Mouse (Mus musculus) right cerebral cortex, adult 18-20 months (tissue): ENCODE data around the gene Dock9.

Experiments
- DNase-seq: peaks from one replicate; pipeline ENCODE4 v3.0.0; 2022; ENCODE audit warnings: mixed read lengths

Dock9 gene

GRCm38 (mm10) chr14:121579055-121579454 is 218.6 kb downstream of the Dock9 start:
- DNase-seq: no peak

GRCm38 (mm10) chr14:121573391-121573790 is 224.2 kb downstream of the Dock9 start:
- DNase-seq: no peak

GRCm38 (mm10) chr14:121566794-121567201 is 230.8 kb downstream of the Dock9 start:
- DNase-seq: peak; percentile 57

GRCm38 (mm10) chr14:121565930-121566329 is 231.7 kb downstream of the Dock9 start:
- no peak for DNase-seq

DNA sequence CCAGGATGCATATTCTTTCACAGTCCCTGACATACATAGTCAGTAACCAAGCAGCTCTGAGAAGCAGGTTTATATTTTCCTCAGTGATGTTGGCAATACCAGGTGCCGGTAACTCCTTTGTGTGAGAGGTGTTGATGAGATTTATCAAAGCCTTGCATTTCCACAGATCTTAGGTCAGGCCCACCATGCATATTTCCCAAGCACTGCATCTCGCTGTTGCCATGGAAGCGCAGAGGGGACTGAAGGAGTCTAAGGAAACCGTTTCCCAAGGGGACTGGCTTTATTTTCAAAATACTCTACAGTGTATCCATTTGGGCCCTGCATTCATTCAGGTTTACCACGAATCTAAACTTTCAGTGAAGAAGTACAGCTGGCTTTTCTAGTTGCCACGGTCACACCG is 233.0 kb downstream of the Dock9 start:
- DNase-seq: no peak

DNA sequence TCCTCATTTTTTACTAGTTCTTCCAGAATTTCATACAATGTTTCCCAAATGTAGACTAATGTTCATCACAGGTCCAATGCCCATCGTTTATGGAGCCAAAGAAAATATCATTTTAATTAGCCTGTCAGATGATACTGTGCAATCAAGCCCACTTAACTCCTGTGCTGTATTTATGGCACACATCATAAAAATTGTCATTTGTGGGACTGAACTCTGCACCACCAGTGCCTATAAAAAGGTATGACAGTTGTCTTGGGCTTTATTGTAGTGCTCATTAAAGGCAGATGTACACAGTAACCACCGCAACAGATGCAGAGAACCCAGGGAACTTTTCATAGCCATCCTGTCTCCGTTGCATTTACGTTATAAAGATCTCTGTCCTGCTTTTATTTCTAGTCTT is 233.7 kb downstream of the Dock9 start:
- no peak for DNase-seq

GRCm38 (mm10) chr14:121559026-121559425 is 238.6 kb downstream of the Dock9 start:
- no peak for DNase-seq

GRCm38 (mm10) chr14:121556401-121557315 is 241.0 kb downstream of the Dock9 start:
- DNase-seq: no peak

GRCm38 (mm10) chr14:121553785-121554184 is 243.9 kb downstream of the Dock9 start:
- no peak for DNase-seq

DNA sequence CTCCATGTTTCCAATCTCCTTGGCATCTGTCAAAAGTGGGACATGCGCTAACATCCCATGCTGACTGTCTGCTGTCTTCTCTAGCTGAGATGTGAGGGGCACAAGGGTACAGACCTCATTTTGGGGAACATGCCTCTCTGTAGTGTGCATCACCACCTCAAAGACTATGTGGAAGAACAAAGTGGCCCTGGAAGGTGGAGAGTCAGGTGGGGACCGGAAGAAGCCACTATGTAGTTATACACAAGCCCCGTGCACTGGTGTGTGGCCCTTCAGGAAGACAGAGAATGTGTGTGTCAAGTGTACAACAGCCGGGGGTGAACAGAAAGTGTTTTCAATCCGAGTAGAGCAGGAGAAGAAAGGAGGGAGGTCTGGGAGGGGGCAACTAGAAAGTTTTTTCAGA is 245.1 kb downstream of the Dock9 start:
- DNase-seq: no peak

- DNase-seq: no peak
Observed at GRCm38 (mm10) chr14:121549834-121550233, 247.8 kb downstream of the Dock9 start.

- DNase-seq: no peak
Observed at GRCm38 (mm10) chr14:121547745-121548144, 249.9 kb downstream of the Dock9 start.

DNA sequence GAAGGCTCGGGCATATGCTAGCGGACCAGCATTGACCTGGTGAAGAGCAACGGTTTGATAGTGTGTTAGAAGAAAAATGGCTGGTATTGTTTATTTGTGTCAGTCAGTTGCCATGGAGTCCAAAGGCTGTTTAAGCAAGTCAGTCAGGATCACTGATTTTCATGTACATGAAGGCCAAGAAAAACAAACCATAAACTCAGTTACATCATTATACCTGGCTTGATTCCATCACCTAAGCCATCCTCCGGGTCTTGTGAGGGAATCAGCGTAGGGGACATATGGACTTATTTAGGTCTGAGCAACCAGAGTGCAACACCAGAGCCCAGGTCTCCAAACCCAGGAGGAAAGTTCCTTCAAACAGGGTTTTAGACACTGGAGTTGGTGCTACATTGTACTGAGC is 251.0 kb downstream of the Dock9 start:
- no peak for DNase-seq

GRCm38 (mm10) chr14:121545551-121546331 is 251.9 kb downstream of the Dock9 start:
- no peak for DNase-seq

GRCm38 (mm10) chr14:121541262-121541661 is 256.4 kb downstream of the Dock9 start:
- DNase-seq: no peak

DNA sequence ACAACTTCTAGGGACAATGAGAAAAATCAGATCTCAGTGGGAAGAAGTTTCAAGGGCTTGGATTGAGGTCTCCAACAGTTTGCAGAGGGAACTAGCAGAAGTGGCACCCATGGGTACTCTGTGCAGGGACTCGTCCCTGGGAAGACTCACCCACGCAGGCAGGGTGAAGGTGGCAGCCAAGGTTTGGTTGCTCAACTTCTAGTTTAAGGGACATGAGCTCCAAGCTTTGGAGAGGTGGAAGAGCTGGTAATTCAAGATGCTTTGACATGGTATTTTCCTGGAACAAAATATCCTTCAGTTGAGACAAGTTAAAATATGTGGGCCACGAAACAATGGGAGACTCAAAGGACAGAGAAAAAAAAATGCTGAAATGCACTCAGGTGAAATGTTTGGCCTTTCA is 263.1 kb downstream of the Dock9 start:
- DNase-seq: no peak

GRCm38 (mm10) chr14:121530853-121531252 is 266.8 kb downstream of the Dock9 start:
- no peak for DNase-seq

DNA sequence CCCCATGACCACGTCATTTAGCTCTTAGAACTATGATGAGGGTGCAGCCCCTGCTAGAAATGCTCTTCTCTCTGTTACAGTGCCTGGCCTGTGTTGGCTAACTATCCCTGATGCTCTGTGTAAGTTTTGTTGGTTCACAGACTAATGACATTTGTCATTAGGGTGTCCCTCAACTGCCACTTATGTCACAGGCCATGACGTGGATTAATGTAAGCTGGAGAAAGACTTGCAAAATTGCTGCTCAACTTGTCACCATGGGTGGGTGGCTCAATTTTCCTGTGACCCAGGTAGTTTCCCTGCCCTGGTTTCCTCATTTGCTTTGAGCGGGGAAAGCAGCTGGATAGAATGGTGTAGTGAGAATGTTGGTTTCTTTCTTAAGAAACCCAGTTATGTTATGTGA is 269.8 kb downstream of the Dock9 start:
- DNase-seq: no peak

- DNase-seq: no peak
Observed at GRCm38 (mm10) chr14:121527201-121527600, 270.4 kb downstream of the Dock9 start.

DNA sequence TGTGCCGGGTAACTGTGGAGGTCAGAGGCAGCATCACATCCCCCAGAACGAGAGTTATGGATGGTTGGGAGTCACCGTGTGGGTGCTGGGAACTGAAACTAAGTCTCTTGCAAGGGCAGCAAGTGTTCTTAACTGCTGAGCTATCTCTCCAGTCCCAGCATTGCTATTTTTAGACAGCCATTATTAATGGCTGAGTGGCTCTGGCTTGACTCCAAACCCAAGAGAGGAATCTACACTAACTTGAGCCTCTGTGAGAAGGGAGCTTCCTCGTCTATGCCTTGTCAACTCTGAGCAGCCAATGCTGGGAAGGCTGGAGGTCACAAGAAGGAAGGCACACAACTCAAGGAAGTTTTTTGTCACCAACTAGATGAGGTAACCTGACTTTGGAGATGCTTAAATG is 275.9 kb downstream of the Dock9 start:
- no peak for DNase-seq

GRCm38 (mm10) chr14:121516881-121517280 is 280.8 kb downstream of the Dock9 start:
- no peak for DNase-seq

- DNase-seq: no peak
Observed at GRCm38 (mm10) chr14:121508929-121509328, 288.7 kb downstream of the Dock9 start.

- no peak for DNase-seq
Observed at GRCm38 (mm10) chr14:121506336-121506735, 291.3 kb downstream of the Dock9 start.

DNA sequence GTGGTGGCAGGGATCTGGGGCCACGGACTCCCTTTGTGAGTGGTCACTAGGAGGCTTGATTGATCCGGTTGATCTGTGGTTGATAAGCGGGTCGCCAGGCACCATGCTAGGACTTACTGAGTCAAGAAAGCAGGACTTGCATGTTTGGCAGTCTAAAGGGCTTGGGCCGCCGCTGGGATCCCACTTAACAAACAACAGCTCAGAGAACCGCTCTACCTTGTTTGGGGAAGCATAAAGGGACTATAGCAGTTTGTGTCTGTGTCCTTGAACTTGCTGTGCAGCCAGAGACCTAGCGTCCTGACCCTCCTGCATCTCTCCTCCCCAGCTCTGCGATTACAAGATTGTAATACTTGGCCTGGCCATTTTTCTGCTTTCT is 292.2 kb downstream of the Dock9 start:
- no peak for DNase-seq
